Mouse (Mus musculus) cerebellum, postnatal 14 days (tissue): Measurements from ENCODE around the gene Gm8797.
"Not testable (repeated sequence)": the region's sequence is repeated elsewhere in the genome, so short reads cannot be mapped to it uniquely, and the experiment has no call there.

Experiments used
- DNase-seq, 2 experiments: peaks; one replicate each; pipeline ENCODE4 v3.0.0; 2021; ENCODE audit warnings: mixed read lengths in 2 of 2

Gm8797 gene

GRCm38 (mm10) chr3:5750506-5750905, at the start of gene Gm8797:
Gene Gm8797, plus strand, starts transcription at chr3:5750806.
- DNase-seq: not testable (repeated sequence)

- DNase-seq: no peak
Observed at GRCm38 (mm10) chr3:5714481-5714880, 36.1 kb upstream of the Gm8797 start.

- no peak for DNase-seq
Observed at GRCm38 (mm10) chr3:5732931-5733330, 17.7 kb upstream of the Gm8797 start.

GRCm38 (mm10) chr3:5754763-5755478, 4.3 kb downstream of the Gm8797 start:
- DNase-seq: peak; percentile 74 to 82

GRCm38 (mm10) chr3:5766256-5766655, 15.7 kb downstream of the Gm8797 start:
- no peak for DNase-seq

- DNase-seq: no peak
Observed at GRCm38 (mm10) chr3:5776894-5777293, 26.3 kb downstream of the Gm8797 start.
